Mouse (Mus musculus) thymus, postnatal 4 days (tissue): ENCODE measurements around the gene Sfxn4.

ENCODE experiments used
- DNase-seq: peaks from one replicate; pipeline ENCODE4 v3.0.0; 2021

The Sfxn4 gene

DNA sequence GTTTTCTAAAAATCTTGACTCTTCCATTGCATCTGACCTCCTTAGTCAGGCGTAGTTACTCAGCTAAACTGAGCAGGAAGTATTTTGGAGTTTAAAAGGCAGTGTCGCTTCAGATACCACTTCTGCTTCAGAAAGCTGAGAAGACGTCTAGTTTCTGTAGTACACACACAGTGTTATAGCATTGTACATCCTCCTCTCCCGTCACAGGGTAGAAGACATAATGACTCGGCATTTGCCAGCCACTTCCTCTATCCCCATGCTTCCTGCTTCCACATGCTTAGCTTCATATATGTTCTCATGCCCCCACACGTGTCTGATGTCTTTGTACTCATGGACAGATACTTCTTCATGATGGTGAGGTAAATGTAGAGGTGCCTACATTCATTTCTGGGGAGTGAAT lies 42.6 kb downstream of the Sfxn4 start:
- DNase-seq = no peak

DNA sequence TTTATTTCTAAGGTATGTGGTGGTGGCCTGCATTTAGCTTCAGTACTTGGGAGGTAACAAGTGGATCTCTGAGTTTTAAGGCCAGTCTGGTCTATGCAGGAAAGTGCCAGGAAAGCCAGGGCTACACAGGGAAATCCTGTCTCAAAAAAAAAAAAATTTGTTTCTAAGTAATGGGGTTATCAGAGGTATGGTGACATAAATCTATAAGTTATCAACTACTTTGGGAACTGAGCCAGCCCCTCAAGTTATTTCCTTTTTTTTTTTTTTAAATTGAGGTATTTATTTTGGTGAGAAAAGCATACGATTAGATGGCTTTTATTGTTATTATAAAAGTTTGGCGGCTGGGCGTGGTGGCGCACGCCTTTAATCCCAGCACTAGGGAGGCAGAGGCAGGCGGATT lies 48.1 kb downstream of the Sfxn4 start:
- DNase-seq = no peak

DNA sequence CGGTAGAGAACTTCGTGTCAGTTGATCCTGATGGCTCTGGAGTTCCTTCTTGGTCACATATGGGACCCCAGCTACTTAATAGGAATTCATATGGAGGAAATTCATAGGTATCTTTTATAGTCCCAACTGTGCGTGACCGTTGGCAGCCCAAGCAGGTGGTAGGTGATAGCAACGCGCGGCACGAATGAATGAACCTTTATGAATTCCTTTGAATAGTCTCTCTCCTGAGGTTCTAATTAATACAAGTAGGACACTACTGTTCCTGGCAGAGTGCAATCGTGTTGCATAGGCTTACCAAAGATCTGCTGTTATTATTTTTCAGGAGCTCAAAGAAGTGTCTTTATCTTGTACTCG lies 49.3 kb downstream of the Sfxn4 start:
- no peak for DNase-seq

DNA sequence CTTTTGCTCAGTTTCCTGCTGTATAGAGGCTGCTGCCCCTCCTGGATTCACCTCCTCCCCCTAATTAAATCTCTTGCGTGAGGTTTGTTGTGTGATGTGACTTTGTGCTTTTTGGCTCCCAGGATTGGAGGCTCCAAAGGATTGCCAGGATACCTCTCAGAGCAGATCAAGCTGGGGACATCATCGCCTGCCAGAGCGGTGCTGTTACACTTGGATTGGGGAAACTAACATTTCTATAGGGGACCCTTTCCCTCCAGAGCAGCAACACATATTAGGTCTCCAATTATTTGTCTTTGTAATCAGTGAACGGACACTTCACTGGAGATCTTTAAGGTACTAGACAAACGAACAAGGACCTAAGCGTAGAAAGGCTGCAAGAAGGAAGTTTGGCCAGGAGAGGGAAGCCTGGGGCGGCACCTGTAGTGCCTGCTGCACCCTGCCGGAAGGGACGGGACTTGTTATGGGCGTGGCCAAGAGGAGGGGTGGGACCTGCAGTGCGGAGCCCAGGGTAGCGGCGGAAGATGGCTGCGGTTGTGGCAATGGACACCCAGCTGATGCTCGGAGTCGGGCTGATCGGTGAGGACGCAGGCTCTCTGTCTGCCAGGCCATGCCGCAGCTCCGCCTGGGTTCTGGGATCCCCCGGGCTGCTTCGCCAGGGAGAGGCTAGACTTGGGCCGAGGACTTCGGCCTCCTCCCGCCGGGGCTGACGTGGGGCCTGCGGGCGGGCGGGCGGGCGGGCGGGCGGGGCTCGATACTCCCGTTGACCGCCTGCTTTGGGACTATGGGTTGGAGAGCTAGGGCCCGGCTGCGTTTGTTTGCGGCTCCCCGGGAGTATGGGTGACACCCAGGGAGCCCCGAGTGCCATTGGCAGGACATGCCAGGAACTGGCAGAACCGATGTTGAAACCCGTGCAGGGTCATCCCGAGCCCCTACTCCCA lies 49.9 kb downstream of the Sfxn4 start, which contains the start of gene Fam45a:
Fam45a (plus strand) TSS at position 488 of the 938 bp plus-strand sequence.
- DNase-seq = peak; percentile 94

DNA sequence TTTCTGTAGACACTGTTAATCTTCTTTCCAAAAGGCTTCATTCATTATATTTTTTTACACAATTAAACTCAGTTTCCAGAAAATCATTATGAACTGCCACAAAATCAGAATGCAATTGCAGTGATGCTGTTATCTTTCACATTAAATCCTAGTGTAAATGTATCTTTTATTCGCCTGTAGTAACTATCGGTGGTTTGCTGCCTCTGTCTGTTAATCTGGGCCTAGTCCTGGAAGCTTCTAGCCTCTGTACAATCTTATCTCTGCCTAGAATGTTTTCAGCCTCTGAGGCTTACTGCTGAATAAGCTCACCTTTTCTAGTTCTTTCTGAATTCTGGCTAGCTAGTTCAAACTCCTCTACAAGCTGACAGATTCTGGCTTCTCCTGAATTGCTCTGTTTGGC lies 51.4 kb downstream of the Sfxn4 start:
- DNase-seq = no peak

DNA sequence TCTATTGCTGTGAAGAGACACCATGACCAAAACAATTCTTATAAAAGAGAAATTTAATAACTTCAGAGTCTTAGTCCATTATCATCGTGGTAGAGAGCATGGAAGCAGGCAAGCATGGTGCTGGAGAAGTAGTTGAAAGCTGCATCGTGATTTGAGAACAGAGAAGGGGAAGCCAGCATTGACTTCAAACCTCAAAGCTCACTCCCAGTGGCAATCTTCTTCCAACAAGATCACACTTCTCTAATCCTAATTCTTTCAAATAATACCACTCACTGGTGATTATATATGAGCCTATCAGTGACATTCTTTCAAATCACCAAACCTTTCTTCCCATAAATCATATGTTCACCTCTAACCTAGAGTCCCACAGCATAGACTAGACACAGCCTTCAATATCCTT lies 56.4 kb downstream of the Sfxn4 start:
- DNase-seq = no peak

DNA sequence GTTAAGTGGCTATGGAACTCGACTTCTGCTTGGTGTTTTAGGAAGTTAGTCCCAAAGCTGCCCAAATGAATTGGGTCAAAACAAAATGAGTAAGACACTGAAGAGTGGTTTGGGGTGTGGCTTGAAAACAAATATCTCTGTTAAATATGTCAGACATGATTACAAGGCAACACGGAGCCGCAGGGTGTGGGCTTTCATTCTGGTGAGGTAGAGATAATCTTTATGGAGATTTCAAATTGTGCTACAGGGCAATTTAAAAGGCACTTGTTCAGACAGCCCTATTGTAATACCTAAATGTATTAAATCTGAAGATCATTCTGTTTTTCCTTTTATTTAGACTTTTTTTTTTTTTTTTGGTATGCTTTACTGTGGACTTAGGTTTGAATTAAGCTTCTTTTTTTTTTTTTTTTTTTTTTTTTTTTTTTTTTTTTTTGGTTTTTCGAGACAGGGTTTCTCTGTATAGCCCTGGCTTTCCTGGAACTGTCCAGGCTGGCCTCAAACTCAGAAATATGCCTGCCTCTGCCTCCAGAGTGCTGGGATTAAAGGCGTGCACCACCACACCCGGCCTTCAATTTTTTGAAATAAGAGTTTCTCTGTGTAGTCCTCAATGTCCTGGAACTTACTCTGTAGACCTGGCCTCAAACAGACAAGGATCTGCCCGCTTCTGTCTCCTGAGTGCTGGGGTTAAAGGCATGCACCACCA lies 61.3 kb downstream of the Sfxn4 start:
- DNase-seq = no peak

DNA sequence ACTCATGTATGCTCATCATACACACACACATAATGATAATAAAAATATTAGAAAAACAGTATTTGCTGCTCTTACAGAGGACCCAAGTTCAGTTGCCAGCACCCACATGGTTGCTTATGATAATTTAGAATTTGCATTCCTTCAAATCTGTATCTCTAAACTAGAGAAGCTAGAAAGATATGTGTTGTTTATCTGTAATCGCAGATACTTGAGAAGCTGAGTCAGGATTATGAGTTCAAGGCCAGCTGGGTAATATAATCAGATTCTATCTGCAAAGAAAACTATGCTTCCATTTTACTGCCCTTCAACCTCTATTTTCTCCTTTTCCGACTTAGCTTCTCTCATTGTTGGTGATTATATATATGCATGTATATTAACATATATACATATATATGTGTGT lies 63.9 kb downstream of the Sfxn4 start:
- DNase-seq = no peak

DNA sequence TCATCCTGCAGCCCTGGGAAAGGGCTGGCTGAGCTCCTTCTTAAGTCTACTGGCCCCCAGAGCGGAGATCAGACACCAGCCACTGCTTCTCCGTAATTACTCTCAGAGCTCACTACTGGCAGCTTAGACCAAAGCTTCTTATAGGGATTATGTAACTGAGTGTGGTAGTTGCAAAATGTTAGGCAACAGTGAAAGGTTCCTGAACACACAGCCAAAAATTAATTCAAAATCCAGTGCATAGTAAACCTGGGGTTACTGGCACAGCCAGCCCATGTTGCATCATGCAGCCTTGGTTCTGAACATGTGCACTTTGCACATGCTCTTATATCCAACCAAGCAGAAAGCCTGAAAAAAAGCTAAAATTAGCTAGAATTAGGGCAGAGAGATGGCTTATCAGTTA lies 66.0 kb downstream of the Sfxn4 start:
- no peak for DNase-seq

DNA sequence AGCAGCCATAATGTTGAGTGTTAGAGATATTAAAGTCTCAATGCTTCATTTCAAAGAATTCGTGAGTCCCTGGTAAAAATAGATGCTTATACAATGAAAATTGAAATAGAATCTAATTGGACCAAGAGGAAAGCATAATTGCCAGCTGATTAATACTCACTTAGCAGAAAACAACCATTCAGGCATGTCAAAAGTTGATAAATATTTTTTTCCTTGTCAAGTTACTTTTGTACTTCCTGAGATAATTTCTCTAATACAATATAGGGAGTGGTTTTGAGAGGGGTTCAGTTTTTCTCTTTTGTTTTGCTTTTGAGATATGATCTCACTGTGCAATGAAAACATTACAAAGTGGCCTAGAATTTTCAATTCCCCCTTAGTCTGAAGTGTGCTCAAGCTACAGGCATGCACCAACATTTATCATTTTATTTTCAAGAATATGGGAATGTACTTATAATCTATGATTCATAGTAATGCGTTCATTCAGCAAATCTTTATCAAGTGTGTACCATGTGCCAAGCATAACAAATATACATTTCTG lies 68.0 kb downstream of the Sfxn4 start:
- no peak for DNase-seq

DNA sequence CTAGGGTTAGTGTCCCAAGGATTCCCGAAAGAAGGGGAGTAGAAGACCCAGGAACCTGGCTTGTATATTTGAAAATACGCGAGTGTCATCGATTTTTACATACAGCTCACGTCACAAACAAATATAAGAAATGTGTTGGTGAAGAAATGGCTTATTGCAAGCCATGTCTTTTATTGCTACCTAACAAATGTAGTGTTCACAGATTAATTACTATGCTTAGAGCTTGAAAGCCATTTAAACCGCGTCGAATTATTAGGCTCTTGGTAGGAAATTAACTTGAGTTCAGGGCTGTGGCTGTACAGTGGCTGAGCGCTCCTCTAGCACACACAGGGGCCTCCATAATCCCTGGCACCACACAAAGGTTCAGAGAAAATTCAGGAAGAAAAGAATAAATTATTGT lies 70.1 kb downstream of the Sfxn4 start:
- DNase-seq = peak; percentile 8

DNA sequence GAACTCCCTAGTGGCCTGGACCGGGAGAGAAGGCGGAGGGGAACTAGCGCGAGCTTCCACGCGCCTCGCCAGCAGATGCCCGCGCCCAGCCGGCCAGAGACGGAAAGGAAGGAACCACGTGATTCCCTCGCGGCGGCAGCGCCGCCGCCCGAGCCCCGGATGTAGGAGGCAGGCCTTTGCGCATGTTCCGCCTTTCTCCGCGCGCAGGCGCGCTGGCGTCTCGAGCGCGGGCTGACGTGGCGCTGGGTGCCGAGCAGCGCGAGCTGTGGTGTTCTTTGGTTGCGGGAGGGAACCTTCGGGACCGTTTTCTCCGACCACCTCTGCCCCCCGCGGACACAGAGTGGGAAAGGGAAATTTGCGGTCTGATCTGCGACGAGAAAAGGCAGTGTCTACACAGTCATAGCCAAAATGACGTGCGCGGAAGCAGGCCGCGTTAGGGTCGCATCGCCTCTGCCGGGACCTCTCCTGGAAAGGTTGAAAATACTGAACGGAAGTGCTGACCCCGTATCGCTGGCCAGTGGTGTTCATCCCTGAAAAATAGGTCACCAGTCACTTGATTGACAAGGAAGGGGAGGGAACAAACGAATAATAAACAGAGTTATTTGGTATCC lies 70.6 kb downstream of the Sfxn4 start, which contains the start of gene Eif3a:
Eif3a (minus strand) TSS at position 108 of the 611 bp plus-strand sequence.
- peak; percentile 95 for DNase-seq

DNA sequence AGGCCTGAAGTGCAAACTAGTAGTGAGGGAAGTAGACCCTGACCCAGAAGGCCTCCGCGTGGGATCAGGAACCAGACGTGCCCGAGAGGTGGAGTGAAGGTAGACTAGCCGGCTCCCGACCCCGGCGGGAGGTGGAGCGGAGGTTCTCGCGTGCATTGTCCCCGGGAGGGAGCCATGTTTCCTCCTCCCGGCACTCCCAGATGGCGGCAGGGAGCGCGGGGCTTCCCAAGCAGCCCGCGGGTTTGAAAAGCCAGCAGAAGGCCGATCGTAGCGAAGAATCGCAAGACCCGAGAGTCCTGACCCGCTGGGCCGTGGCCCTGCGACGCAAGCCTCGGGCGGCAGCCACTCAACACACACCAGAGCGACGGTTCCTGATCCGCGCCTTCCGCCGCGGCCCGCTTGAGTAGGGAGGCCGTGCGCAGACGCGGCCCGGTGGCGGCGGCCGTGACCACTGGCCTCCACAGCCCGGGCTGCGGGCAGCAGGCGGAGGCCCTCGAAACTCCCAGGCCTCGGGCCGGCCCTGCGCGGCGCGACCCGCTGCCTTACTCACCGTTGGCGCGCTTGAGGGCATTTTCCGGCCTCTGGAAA lies 71.3 kb downstream of the Sfxn4 start:
- peak; percentile 70 for DNase-seq

DNA sequence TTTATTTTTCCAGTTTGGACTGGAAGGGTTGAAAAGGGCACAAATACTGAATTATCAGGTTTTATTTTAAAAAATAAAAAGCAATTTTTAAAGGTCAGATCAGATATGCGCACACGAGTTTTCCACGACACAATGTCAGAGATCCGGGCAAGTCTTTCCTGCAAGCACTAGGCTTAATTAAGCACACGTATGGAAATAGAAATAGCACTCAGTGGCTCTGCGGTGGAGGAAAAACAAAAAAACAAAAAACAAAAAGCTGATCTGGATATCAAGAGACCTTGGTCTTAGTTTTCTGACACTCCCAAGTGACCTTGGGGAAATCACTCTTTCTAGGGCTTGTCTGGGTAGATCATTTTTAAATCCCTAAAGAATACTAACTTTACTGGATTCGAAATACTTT lies 71.8 kb downstream of the Sfxn4 start:
- DNase-seq = no peak

DNA sequence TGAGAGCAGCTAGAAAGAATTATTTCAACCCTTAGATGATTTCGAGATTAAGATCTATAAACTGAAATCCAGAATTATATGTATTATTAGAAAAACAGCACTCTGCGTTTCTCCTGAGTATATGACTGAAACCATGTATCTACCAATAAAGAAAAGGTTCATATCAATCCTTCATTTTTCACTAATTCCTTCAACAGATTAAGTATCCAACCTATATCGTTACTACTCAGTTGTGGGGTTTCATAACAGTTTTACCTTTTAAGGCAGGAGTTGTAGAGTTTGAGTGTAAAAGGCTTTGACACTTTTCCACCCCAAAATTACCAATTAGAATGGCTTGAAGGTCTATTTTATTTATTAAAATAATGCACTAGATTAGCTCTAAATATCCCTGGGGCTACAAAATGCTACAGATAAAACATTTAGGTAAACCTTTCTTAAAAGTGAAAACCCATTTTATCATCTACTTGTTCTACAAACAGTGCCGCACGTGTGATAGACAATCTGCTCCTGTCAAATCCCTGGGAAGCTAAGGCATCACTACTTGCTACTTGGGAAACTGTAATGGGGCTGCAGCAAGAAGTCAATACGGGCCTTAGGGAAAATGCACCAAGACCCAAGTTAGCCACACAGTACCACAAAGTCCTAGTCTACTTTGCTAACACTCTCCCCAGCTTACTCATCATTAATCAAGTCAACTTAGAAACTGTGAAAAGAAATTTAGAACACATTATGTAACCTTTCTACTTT lies 72.9 kb downstream of the Sfxn4 start:
- no peak for DNase-seq

DNA sequence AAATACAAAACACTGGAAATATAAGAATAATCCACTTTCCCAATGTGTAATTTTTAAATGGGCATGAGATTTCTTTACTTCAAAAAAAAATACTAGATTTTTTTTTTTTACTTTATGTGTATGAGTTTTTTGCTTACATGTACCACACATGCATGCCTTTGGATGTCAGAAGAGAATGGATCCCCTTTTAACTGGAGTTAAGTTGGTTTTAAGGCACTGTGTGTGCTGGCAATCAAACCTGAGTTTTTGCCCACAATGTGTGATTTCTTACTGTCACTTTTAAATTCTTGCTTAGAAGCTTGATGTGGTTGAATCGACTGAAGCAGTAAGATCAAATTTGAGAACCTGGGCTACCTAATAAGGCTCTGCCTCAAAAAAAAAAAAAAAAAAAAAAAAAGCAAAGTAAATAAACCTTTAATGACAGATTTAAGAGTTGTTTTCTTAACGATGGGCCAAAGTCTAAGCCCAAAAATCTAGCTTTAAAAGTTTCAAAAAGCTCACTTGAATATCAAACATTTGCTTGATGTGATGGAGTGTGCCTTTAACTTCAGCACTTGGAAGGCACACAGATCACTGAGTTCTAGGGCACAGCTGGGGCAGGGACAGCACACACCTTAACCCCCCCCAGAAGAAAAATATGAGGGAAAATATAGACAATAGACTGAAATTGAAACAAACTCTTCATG lies 73.7 kb downstream of the Sfxn4 start:
- no peak for DNase-seq
